Mouse (Mus musculus): ENCODE data around the gene Coro1a. TPM values are rescaled to one million over a fixed set of nuclear protein-coding genes. Genes with fewer than 3 reads are reported as not detected.
"Not testable (repeated sequence)": the region's sequence is repeated elsewhere in the genome, so short reads cannot be mapped to it uniquely, and the experiment has no call there.

The Coro1a gene
- polyA plus RNA-seq, 1 experiment from 2014 or later: 14.6 TPM

GRCm38 (mm10) chr7:126741964-126742482 is 34.4 kb upstream of the Coro1a start:
- Histone ChIP-seq H3K27ac (no peak overlapping the region), H3K27me3 (ENCODE audit: insufficient read depth, low read length) (no peaks in the 10 kb centered on the region), H3K9ac (ENCODE audit: low read depth, low read length) (no peak overlapping the region), H3K4me3 (replicated peaks; ENCODE audit: low read depth, low read length) (no peak overlapping the region), H3K36me3 (ENCODE audit: insufficient read depth, low read length) (no peaks in the 10 kb centered on the region), H3K4me2 (ENCODE audit: low read length) (no peak overlapping the region), H3K9me3 (replicated peaks; ENCODE audit: low read length) (no peaks in the 10 kb centered on the region), H3K4me1 (replicated peaks; ENCODE audit: insufficient read depth, low read length) (no peaks in the 10 kb centered on the region)
- ATAC-seq (replicated peaks; ENCODE audit: low FRiP score, low read depth): no peak
- 86% methylated on average over 13 of the region's 13 CpGs for WGBS
- no peak for DNase-seq (ENCODE audit: low spot score)
- no peak for TF ChIP-seq CTCF (IDR thresholded peaks at IDR 0.05; ENCODE audit: low read depth)

GRCm38 (mm10) chr7:126741452-126741851 is 33.9 kb upstream of the Coro1a start:
- no peaks in the 10 kb centered on the region for H3K27me3 ChIP-seq (ENCODE audit: insufficient read depth, low read length)
- DNase-seq (ENCODE audit: low spot score) (no peak), ATAC-seq (replicated peaks; ENCODE audit: low FRiP score, low read depth) (no peak)
- no peak overlapping the region for H3K4me2 ChIP-seq (ENCODE audit: low read length)
- no peak overlapping the region for H3K4me3 ChIP-seq (replicated peaks; ENCODE audit: low read depth, low read length)
- no peaks in the 10 kb centered on the region for H3K4me1 ChIP-seq (replicated peaks; ENCODE audit: insufficient read depth, low read length)
- TF ChIP-seq CTCF (IDR thresholded peaks at IDR 0.05; ENCODE audit: low read depth): no peak
- H3K27ac ChIP-seq: no peak overlapping the region
- no peaks in the 10 kb centered on the region for H3K36me3 ChIP-seq (ENCODE audit: insufficient read depth, low read length)
- 81% methylated on average over 5 of the region's 5 CpGs for WGBS
- H3K9me3 ChIP-seq (replicated peaks; ENCODE audit: low read length): no peaks in the 10 kb centered on the region
- no peak overlapping the region for H3K9ac ChIP-seq (ENCODE audit: low read depth, low read length)

GRCm38 (mm10) chr7:126740977-126741376 is 33.4 kb upstream of the Coro1a start:
- no peak overlapping the region for H3K4me2 ChIP-seq (ENCODE audit: low read length)
- no peak overlapping the region for H3K9ac ChIP-seq (ENCODE audit: low read depth, low read length)
- H3K9me3 ChIP-seq (replicated peaks; ENCODE audit: low read length): no peaks in the 10 kb centered on the region
- H3K36me3 ChIP-seq (ENCODE audit: insufficient read depth, low read length): no peaks in the 10 kb centered on the region
- no peak overlapping the region for H3K27ac ChIP-seq
- DNase-seq (ENCODE audit: low spot score) (no peak), ATAC-seq (replicated peaks; ENCODE audit: low FRiP score, low read depth) (no peak)
- no peaks in the 10 kb centered on the region for H3K4me1 ChIP-seq (replicated peaks; ENCODE audit: insufficient read depth, low read length)
- TF ChIP-seq CTCF (IDR thresholded peaks at IDR 0.05; ENCODE audit: low read depth): no peak
- H3K4me3 ChIP-seq (replicated peaks; ENCODE audit: low read depth, low read length): no peak overlapping the region
- H3K27me3 ChIP-seq (ENCODE audit: insufficient read depth, low read length): no peaks in the 10 kb centered on the region
- WGBS: 62% methylated on average over 5 of the region's 5 CpGs

DNA sequence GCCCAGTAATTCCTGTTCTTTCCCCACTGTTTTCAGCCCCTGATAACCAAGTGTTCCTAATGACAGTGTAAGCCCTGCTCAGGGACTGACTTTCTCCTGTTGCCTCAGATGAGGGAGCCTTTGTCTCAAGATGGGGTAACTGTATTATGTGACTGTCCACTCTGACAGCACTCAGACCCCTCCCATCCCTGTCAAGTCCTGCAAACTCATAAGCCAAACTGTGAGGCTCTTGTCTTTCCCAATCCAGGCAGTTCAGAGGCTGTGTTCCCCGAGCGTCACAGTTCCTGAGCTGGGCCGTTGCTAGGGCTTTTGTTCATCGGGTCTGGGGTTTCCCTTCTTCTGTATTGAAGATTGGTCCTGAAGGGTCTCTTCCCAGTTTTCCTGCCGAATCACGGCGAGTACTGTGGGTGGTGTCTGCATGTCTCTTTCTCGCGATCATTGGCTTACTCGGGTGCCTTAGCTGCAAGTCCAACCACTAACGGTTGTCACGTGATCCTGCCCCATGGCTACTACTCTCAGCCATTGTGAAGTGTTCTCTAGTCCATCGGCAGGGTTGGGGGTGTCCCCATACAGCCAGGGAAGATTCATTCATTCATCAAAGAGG is 32.6 kb upstream of the Coro1a start:
- Histone ChIP-seq H3K9me3 (replicated peaks; ENCODE audit: low read length) (no peaks in the 10 kb centered on the region), H3K27me3 (ENCODE audit: insufficient read depth, low read length) (no peaks in the 10 kb centered on the region), H3K4me1 (replicated peaks; ENCODE audit: insufficient read depth, low read length) (no peaks in the 10 kb centered on the region), H3K4me3 (replicated peaks; ENCODE audit: low read depth, low read length) (no peak overlapping the region), H3K9ac (ENCODE audit: low read depth, low read length) (no peak overlapping the region), H3K27ac (no peak overlapping the region), H3K36me3 (ENCODE audit: insufficient read depth, low read length) (no peaks in the 10 kb centered on the region), H3K4me2 (ENCODE audit: low read length) (no peak overlapping the region)
- no peak for TF ChIP-seq CTCF (IDR thresholded peaks at IDR 0.05; ENCODE audit: low read depth)
- no peak for ATAC-seq (replicated peaks; ENCODE audit: low FRiP score, low read depth)
- WGBS: 82% methylated on average over 13 of the region's 13 CpGs
- no peak for DNase-seq (ENCODE audit: low spot score)

DNA sequence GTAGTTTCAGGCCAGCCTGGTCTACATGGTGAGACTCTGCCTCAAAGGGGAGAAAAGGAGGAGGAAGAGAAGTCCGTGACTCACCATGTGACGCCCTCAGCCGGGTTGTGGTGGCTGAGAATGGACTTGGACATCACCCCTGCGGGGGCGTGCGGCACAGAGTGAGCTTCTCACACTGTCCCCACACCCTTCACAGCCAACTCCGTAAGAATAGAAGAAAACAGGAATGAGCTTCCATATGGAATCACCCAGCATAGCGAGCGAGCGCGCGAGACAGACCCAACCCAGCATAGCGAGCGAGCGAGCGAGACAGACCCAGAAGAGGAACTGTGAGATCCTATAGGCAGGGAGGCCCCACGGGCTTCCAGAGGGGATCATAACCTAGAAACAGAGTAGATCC is 32.0 kb upstream of the Coro1a start:
- ATAC-seq (replicated peaks; ENCODE audit: low FRiP score, low read depth) (no peak), DNase-seq (ENCODE audit: low spot score) (no peak)
- Histone ChIP-seq H3K9ac (ENCODE audit: low read depth, low read length) (no peak overlapping the region), H3K9me3 (replicated peaks; ENCODE audit: low read length) (no peaks in the 10 kb centered on the region), H3K27me3 (ENCODE audit: insufficient read depth, low read length) (no peaks in the 10 kb centered on the region), H3K36me3 (ENCODE audit: insufficient read depth, low read length) (no peaks in the 10 kb centered on the region), H3K4me1 (replicated peaks; ENCODE audit: insufficient read depth, low read length) (no peaks in the 10 kb centered on the region), H3K4me2 (ENCODE audit: low read length) (no peak overlapping the region), H3K4me3 (replicated peaks; ENCODE audit: low read depth, low read length) (no peak overlapping the region), H3K27ac (no peak overlapping the region)
- no peak for TF ChIP-seq CTCF (IDR thresholded peaks at IDR 0.05; ENCODE audit: low read depth)
- WGBS: 79% methylated on average over 17 of the region's 17 CpGs

GRCm38 (mm10) chr7:126736122-126736521 is 28.5 kb upstream of the Coro1a start:
- H3K9me3 ChIP-seq (replicated peaks; ENCODE audit: low read length): no peaks in the 10 kb centered on the region
- ATAC-seq (replicated peaks; ENCODE audit: low FRiP score, low read depth) (no peak), DNase-seq (ENCODE audit: low spot score) (no peak)
- H3K27me3 ChIP-seq (ENCODE audit: insufficient read depth, low read length): no peaks in the 10 kb centered on the region
- H3K4me3 ChIP-seq (replicated peaks; ENCODE audit: low read depth, low read length): no peak overlapping the region
- no peaks in the 10 kb centered on the region for H3K36me3 ChIP-seq (ENCODE audit: insufficient read depth, low read length)
- H3K4me2 ChIP-seq (ENCODE audit: low read length): no peak overlapping the region
- no peak overlapping the region for H3K27ac ChIP-seq
- no peak overlapping the region for H3K9ac ChIP-seq (ENCODE audit: low read depth, low read length)
- no peak for TF ChIP-seq CTCF (IDR thresholded peaks at IDR 0.05; ENCODE audit: low read depth)
- 76% methylated on average over 8 of the region's 8 CpGs for whole genome bisulfite sequencing
- H3K4me1 ChIP-seq (replicated peaks; ENCODE audit: insufficient read depth, low read length): no peaks in the 10 kb centered on the region

DNA sequence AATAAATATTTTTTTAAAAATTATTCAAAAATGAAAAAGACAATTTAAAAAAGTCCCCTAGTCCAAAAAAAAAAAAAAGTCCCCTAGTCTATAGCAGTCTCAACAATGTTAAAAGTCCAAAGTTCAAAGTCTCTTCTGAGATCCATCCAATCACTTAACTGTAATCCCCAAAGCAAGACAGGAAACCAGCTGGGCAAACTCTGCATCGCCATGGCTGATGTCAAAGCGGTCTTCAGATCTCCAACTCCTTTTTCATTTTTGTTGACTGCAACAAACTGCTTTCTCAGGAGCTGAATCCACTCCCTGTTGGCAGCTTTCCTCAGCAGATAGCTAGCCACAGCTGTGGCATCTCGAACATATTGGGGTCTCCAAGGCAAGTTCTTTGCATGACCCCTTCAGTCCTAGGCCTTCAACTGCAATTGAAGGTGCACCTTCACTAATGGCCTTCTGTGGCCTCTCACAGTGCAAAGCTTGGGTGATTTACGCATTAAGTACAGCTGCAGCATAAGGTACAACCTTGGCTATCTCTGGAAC is 22.7 kb upstream of the Coro1a start:
- not testable (repeated sequence) for H3K36me3 ChIP-seq (ENCODE audit: insufficient read depth, low read length); H3K4me2 ChIP-seq (ENCODE audit: low read length); H3K27ac ChIP-seq; H3K9me3 ChIP-seq (replicated peaks; ENCODE audit: low read length); H3K27me3 ChIP-seq (ENCODE audit: insufficient read depth, low read length); DNase-seq (ENCODE audit: low spot score); H3K4me1 ChIP-seq (replicated peaks; ENCODE audit: insufficient read depth, low read length); H3K9ac ChIP-seq (ENCODE audit: low read depth, low read length); ATAC-seq (replicated peaks; ENCODE audit: low FRiP score, low read depth); H3K4me3 ChIP-seq (replicated peaks; ENCODE audit: low read depth, low read length)
- WGBS: 69% methylated on average over 4 of the region's 4 CpGs

All from kidney, postnatal 0 days (tissue).